Mouse (Mus musculus) kidney, postnatal 0 days (tissue): Measurements from ENCODE around the gene Fndc3b. TPM values are rescaled to one million over a fixed set of nuclear protein-coding genes. Genes with fewer than 3 reads are reported as not detected.

Source experiments
- ATAC-seq: fragments of 200-750 bp; cut with Nextera tagmentation; replicated peaks from 2 replicates; pipeline ENCODE4 v1.8.0; 2017; ENCODE audit warnings: low read depth, moderate number of reproducible peaks, moderate TSS enrichment, moderate library complexity; ENCODE audit not compliant: low FRiP score
- DNase-seq: peaks from one replicate; pipeline ENCODE4 v3.0.0-alpha.2; 2016; ENCODE audit warnings: low spot score
- H3K27ac ChIP-seq: fragments of 300-500 bp; sonication (generic); 2 replicates; pipeline ENCODE4 v1.5.1; 2014; ENCODE audit warnings: mild to moderate bottlenecking
- H3K27me3 ChIP-seq: fragments of 300-500 bp; sonication (generic); 2 replicates; pipeline ENCODE4 v1.6.1; 2014; ENCODE audit warnings: low read length, mixed read lengths; ENCODE audit not compliant: insufficient read depth
- H3K36me3 ChIP-seq: fragments of 300-500 bp; sonication (generic); 2 replicates; pipeline ENCODE4 v1.6.1; 2014; ENCODE audit warnings: low read length, mixed read lengths; ENCODE audit not compliant: insufficient read depth
- H3K4me1 ChIP-seq: fragments of 300-500 bp; sonication (generic); replicated peaks from 2 replicates; pipeline ENCODE4 v1.6.1; 2014; ENCODE audit warnings: antibody characterized with exemption, low read length, mixed read lengths; ENCODE audit not compliant: insufficient read depth
- H3K4me2 ChIP-seq: fragments of 300-500 bp; sonication (generic); 2 replicates; pipeline ENCODE4 v1.6.1; 2014; ENCODE audit warnings: mild to moderate bottlenecking, low read length, moderate library complexity, mixed read lengths
- H3K4me3 ChIP-seq: fragments of 300-500 bp; sonication (generic); replicated peaks from 2 replicates; pipeline ENCODE4 v1.5.1; 2014; ENCODE audit warnings: low read depth, low read length
- H3K9ac ChIP-seq: fragments of 300-500 bp; sonication (generic); 2 replicates; pipeline ENCODE4 v1.6.1; 2014; ENCODE audit warnings: low read depth, low read length
- H3K9me3 ChIP-seq: fragments of 300-500 bp; sonication (generic); replicated peaks from 2 replicates; pipeline ENCODE4 v1.6.1; 2016; ENCODE audit warnings: low read length, inconsistent platforms, mixed read lengths
- CTCF ChIP-seq: IDR thresholded peaks from 2 replicates; pipeline ENCODE4 v1.5.1; 2016; ENCODE audit warnings: antibody characterized with exemption, low read depth, mild to moderate bottlenecking, moderate library complexity
- WGBS: fragments of 180-500 bp; shearing (Covaris S2); extraction: QIAGEN DNeasy Blood & Tissue Kit; methylation state at CpG from one replicate; pipeline ENCODE4 v1.1.7; 2014; 5-methylcytosine and 5-hydroxymethylcytosine counted together
- polyA plus RNA-seq: library from polyadenylated mRNA; unstranded; fragments of >200 nt; fragmentation: Nextera tagmentation; extraction: Ambion mirVana; gene quantifications from 2 replicates; pipeline ENCODE4 v1.2.1, GENCODE M21; 2015

The Fndc3b gene
- polyA plus RNA-seq, 1 experiment from 2014 or later, result 23.1 TPM

DNA sequence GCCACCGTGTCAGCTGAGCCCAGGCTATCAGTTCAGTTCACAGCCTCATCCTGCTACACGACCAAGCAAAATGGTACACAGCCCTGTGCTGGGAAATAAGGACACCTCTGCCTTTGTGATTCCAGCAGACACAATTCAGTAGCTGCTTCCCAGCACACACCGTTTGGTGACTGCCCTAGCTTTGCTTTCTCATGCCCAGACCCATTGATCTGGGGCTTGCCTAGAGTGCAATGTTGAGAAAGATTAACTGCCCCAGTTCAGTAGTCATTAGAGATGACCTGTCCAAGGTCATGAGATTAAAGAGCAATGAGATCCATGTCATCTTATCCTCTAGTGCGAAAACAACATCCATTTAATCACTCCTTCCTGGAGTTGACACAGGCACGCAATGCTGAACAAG lies 47.9 kb downstream of the Fndc3b start:
- no peak overlapping the region for H3K9ac ChIP-seq
- peaks cover 26% of the 10 kb centered on the region for H3K4me1 ChIP-seq
- H3K27me3 ChIP-seq, result no peaks in the 10 kb centered on the region
- no peak overlapping the region for H3K4me2 ChIP-seq
- no peaks in the 10 kb centered on the region for H3K9me3 ChIP-seq
- H3K27ac ChIP-seq, result no peak overlapping the region
- H3K36me3 ChIP-seq, result no peaks in the 10 kb centered on the region
- ATAC-seq (no peak), DNase-seq (no peak)
- H3K4me3 ChIP-seq, result no peak overlapping the region
- TF ChIP-seq CTCF, result no peak
- 46% methylated on average over 5 of the region's 5 CpGs for WGBS

DNA sequence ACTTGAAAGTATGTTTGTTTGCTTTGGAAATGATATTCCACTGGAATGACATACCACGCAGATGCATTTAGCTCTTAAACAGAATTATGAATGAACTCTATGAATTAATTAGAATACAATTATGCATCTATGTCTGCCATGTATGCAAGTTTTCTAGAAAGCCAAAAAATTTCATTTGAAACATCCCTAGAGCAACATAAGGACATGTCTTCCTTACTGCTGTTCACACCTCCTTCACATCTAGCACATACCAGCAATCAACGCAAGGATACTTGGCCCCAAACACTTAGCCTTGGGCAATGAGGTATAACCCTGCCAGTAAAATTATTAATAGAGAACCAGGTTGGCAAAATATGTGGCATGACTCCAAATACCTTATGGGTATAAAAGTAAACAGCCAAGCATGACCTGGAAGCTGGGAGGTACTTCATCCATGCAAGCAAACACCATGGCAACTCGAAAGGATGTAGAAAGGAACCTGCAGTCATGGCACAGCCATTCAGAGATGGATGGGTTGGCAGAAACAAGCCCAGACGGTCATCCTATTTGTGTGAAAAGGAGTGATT lies 52.8 kb downstream of the Fndc3b start:
- no peak for TF ChIP-seq CTCF
- Histone ChIP-seq H3K9ac (no peak overlapping the region), H3K9me3 (no peaks in the 10 kb centered on the region), H3K4me1 (peaks cover 17% of the 10 kb centered on the region), H3K4me3 (no peak overlapping the region), H3K27me3 (no peaks in the 10 kb centered on the region), H3K4me2 (no peak overlapping the region), H3K36me3 (no peaks in the 10 kb centered on the region), H3K27ac (no peak overlapping the region)
- DNase-seq, result no peak
- peak; percentile 44; the same call in 1 of the 2 replicates for ATAC-seq
- WGBS, result 67% methylated on average over 4 of the region's 4 CpGs

DNA sequence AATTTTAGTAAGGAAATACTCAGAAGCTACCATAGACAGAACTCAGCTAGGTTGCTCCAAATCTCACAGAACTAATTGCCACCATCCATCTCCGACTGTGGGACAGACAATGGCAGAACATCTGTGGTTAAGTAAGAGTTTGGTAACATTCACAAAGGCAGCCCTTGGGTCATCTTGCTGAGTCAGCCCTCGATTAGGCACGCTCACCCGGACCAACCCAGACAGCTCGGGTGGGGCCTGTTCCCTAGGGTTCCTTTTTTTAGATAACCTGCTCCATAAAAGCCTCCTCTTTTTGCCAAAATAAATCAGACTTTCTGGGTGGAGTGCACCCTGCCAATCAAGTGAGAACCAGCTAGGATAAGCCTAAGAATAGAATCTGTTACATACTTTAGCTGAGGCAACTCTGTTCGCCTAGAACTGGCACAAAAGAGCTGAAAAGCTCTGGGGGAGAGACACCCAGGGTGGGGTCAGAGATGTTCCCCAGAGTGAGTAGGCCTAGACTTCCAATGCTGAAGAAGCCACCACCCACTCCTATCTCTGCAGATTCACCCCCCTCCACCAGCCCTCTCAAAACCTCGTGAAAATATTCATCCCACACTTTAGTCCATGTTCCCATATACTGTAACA lies 54.2 kb downstream of the Fndc3b start:
- Histone ChIP-seq H3K27ac (no peak overlapping the region), H3K4me3 (no peak overlapping the region), H3K9me3 (no peaks in the 10 kb centered on the region), H3K27me3 (no peaks in the 10 kb centered on the region), H3K4me1 (peaks cover 9% of the 10 kb centered on the region), H3K9ac (no peak overlapping the region), H3K4me2 (no peak overlapping the region), H3K36me3 (no peaks in the 10 kb centered on the region)
- 52% methylated on average over 7 of the region's 7 CpGs for WGBS
- ATAC-seq, result no peak
- no peak for TF ChIP-seq CTCF
- DNase-seq, result no peak

DNA sequence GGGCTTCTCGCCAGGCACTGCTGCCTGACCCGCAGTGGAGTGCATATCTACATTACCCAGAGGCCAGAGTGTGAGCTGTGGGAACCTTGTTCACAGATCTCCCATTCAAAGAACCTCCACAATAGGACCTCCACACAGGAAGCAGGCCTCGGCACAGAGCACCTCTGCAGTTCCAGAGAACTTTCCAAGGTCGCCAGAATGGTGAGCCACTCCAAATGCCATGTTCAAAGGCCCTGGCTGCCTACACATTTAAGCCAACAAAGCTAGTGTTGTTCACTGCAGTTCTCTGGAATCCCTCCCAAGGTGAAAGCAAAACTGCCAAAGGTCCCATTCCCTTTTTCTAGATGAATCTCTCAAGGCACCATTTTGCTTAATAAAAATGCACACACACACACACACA lies 55.4 kb downstream of the Fndc3b start:
- peaks cover 9% of the 10 kb centered on the region for H3K4me1 ChIP-seq
- ATAC-seq, result no peak
- H3K4me3 ChIP-seq, result no peak overlapping the region
- H3K27ac ChIP-seq, result peak overlapping the region; percentile 36; the same call in 1 of the 2 replicates
- H3K9ac ChIP-seq, result no peak overlapping the region
- WGBS, result 61% methylated on average over 4 of the region's 4 CpGs
- H3K36me3 ChIP-seq, result no peaks in the 10 kb centered on the region
- DNase-seq, result no peak
- no peaks in the 10 kb centered on the region for H3K9me3 ChIP-seq
- no peak for TF ChIP-seq CTCF
- H3K27me3 ChIP-seq, result no peaks in the 10 kb centered on the region
- no peak overlapping the region for H3K4me2 ChIP-seq

DNA sequence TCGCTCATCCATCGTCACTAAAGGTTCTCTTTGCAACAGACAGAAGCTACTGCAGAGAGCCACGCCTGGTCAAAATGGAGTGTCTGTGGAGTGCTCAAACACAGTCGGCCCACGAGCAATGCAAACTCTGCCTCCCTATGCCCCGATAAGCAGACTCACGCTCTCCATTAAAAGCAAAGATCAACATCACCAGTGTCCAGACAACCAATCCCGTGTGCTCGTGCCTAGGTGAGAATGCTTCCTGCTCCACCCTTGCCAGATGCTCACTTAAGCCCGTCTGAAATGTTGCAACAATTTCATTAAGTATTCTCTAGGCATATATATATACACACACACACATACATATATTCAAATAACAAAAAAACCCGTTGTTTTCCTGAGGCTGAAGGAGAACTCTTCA lies 56.1 kb downstream of the Fndc3b start:
- Histone ChIP-seq H3K9ac (no peak overlapping the region), H3K27ac (no peak overlapping the region), H3K4me3 (no peak overlapping the region), H3K4me1 (peaks cover 9% of the 10 kb centered on the region), H3K27me3 (no peaks in the 10 kb centered on the region), H3K4me2 (no peak overlapping the region), H3K36me3 (no peaks in the 10 kb centered on the region), H3K9me3 (no peaks in the 10 kb centered on the region)
- no peak for TF ChIP-seq CTCF
- 83% methylated on average over 11 of the region's 11 CpGs for WGBS
- DNase-seq (no peak), ATAC-seq (no peak)

DNA sequence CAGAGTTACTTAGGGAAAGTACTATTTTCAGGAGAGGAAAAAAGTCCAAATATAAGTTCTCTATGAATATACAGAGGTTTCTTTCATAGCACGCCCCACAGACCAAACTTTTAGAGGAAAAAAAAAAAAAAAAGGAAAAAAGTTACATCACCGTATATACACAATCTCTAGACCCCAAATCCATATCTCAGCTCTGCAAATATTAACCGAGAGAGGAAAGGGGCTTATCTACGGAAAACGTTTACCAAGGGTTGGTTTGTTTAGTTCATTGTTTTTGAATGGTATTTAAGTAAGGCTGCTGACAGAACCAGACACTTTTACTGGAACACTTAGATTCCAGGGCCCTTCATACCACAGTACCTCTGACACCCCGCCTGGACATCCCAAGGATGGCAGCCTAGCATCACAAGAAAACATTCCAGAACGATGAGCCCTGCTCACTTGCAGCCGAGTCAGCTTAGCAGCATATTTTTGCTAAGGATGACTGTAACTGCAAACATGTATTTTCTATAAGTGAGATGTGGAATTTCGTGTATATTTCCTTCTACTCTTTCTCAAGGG lies 58.6 kb downstream of the Fndc3b start:
- no peak overlapping the region for H3K27ac ChIP-seq
- H3K9me3 ChIP-seq, result no peaks in the 10 kb centered on the region
- peaks cover 20% of the 10 kb centered on the region for H3K4me1 ChIP-seq

More for the DNA sequence above, 58.6 kb downstream of the Fndc3b start:
- Histone ChIP-seq H3K4me2 (no peak overlapping the region), H3K27me3 (no peaks in the 10 kb centered on the region), H3K9ac (no peak overlapping the region), H3K36me3 (no peaks in the 10 kb centered on the region), H3K4me3 (no peak overlapping the region)
- no peak for ATAC-seq
- WGBS, result 68% methylated on average over 9 of the region's 9 CpGs
- DNase-seq, result no peak
- TF ChIP-seq CTCF, result peak; percentile 20; the same call in 1 of the 2 replicates
